Mouse (Mus musculus): ENCODE measurements around the gene Unkl.
"Not testable (repeated sequence)": the region's sequence is repeated elsewhere in the genome, so short reads cannot be mapped to it uniquely, and the experiment has no call there.

The Unkl gene

GRCm38 (mm10) chr17:25219492-25220295 lies 31.5 kb downstream of the Unkl start:
- in situ Hi-C loops (cut with MboI, MseI), result loop anchor here (5.0 to 10.0 kb wide), 2 partner anchors 53 to 675 kb away; partner anchors contain the start of genes Pkd1 and Ube2i

DNA sequence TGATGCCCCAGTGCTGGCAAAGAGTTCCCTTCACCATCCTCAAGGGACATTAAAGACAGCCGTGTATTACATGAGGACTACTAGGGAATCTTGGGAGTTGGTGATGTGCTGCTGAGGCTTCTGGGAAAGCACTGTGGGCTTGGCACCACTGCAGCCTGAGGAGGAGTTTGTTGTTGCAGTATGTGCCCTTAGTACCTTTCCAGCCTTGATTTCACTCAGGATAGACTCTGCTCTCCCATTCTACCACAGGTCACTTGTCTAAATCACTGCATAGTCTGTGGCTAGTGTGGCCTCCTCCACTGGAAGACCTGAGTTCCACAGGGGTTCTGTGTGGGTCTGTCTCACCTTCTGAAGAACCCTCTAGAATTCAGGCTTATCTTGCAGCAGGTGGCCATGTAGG lies 32.5 kb downstream of the Unkl start:
- in situ Hi-C loops (cut with MboI, MseI), result loop anchor here (5.0 to 10.0 kb wide), 2 partner anchors 52 to 676 kb away; partner anchors contain the start of genes Pkd1 and Ube2i

- in situ Hi-C loops (cut with MboI, MseI), result loop anchor here (5.0 to 10.0 kb wide), 2 partner anchors 50 to 677 kb away; partner anchors contain the start of genes Pkd1 and Ube2i
Observed at GRCm38 (mm10) chr17:25221821-25222503, 33.8 kb downstream of the Unkl start.

GRCm38 (mm10) chr17:25222504-25222940 lies 34.3 kb downstream of the Unkl start:
- in situ Hi-C loops (cut with MboI, MseI), result loop anchor here (5.0 to 10.0 kb wide), 2 partner anchors 50 to 678 kb away; partner anchors contain the start of genes Pkd1 and Ube2i

DNA sequence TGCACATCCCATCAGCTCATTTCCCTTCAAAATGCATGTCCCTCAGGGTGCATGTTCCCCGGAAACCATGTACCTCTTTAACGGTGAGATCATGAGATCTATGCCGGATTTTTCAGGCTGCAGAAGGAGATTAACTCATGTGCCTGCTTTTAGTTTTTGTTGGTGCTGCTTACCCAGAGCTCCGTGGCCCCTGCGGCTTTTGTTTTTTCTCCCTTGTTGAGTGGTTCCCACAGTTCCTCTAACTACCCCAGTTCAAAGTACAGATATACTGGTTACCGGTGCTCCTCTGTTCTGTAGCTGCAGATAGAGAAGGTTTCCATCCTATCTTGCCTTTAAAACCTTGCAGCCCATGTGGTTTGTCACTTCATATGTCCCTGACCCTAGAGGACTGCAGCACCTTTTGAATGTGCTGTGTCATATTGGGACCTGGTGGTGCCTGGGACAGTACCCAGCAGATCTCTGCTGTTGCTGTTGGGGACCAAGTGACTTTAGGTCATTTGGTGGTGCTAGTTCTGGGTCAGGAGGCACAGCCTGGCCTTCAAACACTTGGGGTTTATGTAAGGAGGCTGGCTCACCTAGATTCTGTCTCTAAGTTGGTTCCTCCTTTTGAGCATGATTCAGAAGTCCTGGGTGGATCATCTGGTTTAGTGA lies 34.9 kb downstream of the Unkl start:
- in situ Hi-C loops (cut with MboI, MseI), result loop anchor here (5.0 to 10.0 kb wide), 2 partner anchors 49 to 678 kb away; partner anchors contain the start of genes Pkd1 and Ube2i

DNA sequence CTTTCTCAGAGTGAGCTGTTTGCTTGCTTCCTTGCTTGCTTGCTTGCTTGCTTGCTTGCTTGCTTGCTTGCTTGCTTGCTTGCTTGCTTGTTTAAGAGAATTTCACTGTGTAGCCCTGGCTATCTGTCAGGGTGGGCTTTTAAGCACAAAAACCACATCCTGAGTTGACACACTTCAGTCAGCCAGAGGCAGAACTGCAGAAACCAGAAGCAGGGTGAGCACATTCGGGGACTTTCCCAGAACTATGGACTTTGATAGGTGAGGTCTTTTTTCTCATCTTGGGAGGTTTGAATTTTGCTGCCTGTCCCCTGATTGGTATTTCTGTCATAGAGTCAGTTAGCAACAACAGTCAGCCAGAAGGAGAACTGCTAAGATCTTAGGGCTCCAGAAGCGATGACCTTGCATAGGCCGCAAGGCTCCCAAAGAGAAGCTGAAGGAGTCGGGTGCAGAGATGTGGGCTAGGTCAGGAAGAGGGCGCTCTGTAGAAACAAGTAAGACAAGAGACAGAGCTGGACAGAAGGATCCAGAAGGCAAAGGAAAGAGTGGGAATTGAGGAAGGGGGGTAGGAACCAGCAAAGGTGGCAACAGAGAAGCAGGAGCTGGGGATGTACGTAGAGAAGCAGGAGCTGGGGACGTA lies 36.5 kb downstream of the Unkl start:
- in situ Hi-C loops (cut with MboI, MseI), result loop anchor here (5.0 to 10.0 kb wide), 2 partner anchors 48 to 680 kb away; partner anchors contain the start of genes Pkd1 and Ube2i

DNA sequence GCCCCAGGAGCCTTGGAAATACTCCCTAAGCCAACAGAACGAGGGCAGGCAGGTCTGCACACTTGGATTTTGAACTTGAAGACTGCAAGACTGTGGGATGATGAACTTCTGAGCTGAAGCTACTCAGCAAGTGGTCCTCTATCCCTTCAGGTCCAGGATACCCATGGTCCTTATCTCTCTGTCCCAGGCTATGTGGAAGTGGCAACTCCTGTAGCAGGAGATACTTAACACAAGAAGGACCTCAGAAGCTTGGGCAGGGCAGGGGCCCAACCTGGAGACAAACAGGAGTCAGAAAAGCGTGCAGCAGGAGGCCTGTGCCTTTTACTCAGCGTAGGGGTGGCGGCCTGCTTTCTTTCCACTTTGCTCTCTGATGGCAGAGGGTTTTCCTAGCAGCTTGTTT lies 37.5 kb downstream of the Unkl start:
- in situ Hi-C loops (cut with MboI, MseI), result loop anchor here (10.0 kb wide), 1 partner anchor 681 kb away; the partner anchor contains the start of gene Pkd1

GRCm38 (mm10) chr17:25227991-25228390 lies 39.8 kb downstream of the Unkl start:
- in situ Hi-C loops (cut with MboI, MseI), result loop anchor here (10.0 kb wide), 1 partner anchor 683 kb away; the partner anchor contains the start of gene Pkd1

DNA sequence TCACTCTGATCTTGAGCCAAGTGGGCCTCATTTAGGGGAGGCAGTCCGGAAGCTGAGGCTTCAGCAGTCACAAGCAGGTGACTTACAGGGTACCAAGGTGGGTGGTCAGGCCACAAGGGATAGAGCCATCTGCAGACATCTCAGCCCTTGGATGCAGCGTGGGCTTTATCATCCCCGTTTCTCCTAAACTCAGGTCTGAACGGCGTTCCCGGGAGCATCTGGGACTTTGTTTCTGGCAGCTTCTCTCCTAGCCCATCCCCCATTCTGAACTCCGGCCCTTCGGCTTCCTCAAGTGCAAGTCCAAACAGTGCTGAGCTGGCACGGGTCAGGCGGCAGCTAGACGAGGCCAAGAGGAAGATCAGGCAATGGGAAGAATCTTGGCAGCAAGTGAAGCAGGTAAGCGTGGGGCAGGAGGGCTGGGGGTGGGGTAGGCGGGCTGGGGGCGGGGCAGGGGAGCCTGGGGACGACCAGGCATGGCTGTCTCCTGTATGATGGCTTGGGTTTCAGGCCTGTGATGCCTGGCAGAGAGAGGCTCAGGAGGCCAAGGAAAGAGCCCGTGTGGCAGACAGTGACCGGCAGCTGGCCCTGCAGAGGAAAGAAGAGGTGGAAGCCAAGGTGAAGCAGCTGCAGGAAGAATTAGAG lies 41.9 kb downstream of the Unkl start:
- in situ Hi-C loops (cut with MboI, MseI), result not testable (repeated sequence)

DNA sequence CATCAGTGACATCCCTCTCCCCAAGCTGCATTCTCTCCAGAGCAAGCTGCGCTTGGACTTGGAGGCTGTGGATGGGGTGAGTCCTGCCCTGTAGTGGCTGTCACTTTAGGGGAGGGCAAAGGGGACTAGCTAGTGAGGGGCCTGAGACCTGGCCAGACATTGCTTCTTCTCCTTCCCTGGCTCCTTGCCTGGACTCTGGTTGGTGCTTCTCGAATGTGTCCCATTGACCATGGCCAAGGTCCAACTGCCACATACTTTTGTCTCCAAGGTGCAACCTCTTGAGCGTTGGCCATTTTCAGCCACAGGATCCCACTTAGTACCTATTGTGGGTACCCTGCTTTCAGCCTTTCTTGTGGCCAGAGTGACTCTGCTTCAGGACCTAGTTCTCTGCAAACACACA lies 42.5 kb downstream of the Unkl start:
- in situ Hi-C loops (cut with MboI, MseI), result no loop called here

- in situ Hi-C loops (cut with MboI, MseI), result not testable (repeated sequence)
Observed at GRCm38 (mm10) chr17:25231621-25232020, 43.4 kb downstream of the Unkl start.

DNA sequence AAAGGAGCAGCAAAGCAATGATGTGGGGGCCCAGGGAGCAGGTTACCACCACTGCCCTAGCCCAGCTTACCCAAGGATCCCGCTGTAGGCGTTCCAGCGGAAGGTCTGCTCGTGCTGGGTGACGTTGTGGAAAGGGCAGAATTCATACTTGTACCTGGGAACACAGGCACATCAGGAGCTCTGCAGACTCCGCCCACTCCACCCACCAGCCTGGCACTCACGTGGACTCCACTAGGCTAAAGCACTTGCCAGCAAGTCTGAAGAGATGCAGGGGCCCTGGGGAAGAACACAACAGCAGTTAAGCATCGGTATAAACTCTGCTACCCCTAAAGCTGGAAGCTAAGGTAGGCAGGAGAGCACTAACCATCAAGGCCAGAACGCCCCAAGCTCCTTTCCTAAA lies 47.4 kb downstream of the Unkl start:
- in situ Hi-C loops (cut with MboI, MseI), result no loop called here

DNA sequence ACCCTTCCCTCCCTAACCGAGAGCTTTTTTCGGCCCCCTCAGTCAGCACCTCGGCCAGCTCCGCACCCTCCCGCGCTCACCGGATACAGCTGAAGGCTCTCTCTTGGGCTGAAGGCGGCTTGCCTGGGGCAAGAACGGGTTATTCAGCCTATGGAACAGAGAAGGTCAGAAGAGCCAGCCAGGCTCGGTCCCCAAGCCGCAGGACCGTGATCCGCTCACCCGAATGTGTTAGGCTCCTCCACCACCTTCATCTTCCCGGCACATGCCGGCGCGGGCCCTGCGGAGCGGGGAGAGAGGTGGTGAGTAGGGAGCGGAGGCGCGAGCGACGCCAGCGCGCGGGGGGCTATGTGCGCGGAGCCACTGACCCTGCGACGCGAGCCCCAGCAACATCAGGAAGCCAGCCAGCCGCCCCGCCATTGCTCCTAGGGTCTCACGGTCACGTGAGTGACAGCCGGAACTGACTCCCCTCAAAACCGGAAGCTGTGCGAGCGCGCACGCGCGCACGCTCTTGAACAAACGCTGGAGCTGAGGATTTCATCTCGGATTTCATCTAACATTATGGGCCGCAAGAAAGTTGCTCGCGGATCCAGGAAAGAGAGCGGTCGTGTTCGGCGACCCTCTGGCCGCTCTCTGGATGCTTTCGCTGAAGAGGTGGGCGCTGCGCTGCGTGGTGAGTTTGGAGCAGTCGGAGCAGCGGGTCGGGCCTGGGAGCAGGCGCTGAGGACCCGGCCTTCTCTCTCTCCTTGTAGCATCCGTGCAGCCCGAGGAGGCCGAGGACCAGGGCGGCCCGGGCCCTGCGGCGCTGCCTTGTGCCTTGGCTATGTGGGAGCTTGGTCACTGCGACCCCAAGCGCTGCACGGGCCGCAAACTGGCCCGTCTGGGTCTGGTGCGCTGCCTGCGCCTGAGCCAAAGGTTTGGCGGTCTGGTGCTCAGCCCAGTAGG lies 51.8 kb downstream of the Unkl start, which contains the start of the genes Gnptg and Tsr3:
Gnptg (minus strand) TSS at position 430 of the 942 bp plus-strand sequence.
Tsr3 (plus strand) TSS at position 476 of the 942 bp plus-strand sequence.
- in situ Hi-C loops (cut with MboI, MseI), result no loop called here

DNA sequence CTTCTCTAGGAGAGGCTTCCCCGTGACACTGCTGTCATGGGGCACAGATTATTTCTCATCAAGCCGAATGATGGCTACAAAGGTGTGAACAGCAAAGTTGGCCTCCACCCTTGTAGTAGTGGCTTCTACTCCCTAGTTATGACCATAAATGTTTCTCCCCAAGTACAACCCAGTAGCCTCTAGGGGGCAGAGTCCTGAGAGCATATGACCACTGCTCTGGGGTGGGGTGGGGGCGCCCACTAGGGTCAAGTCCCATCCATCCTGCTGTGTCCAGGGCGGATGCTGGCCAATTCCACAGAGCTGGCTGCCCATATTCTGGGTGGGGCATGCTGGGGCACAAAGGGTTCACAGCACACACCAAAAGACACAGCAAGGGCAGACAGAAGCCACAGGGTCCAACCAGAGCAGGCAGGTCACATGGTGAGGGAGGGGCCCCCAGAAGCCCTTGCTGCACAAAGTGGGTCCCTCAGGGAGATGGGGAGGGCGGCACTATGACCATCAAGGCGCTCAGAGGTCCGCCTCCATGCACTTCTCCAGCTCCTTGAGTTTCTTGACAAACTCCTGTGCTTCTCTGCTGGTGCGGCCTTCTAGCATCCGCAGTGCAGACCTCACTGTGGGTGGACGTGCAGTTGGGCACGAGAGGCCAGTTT lies 55.1 kb downstream of the Unkl start:
- in situ Hi-C loops (cut with MboI, MseI), result no loop called here

- in situ Hi-C loops (cut with MboI, MseI), result no loop called here
Observed at GRCm38 (mm10) chr17:25244239-25244638, 56.0 kb downstream of the Unkl start.

DNA sequence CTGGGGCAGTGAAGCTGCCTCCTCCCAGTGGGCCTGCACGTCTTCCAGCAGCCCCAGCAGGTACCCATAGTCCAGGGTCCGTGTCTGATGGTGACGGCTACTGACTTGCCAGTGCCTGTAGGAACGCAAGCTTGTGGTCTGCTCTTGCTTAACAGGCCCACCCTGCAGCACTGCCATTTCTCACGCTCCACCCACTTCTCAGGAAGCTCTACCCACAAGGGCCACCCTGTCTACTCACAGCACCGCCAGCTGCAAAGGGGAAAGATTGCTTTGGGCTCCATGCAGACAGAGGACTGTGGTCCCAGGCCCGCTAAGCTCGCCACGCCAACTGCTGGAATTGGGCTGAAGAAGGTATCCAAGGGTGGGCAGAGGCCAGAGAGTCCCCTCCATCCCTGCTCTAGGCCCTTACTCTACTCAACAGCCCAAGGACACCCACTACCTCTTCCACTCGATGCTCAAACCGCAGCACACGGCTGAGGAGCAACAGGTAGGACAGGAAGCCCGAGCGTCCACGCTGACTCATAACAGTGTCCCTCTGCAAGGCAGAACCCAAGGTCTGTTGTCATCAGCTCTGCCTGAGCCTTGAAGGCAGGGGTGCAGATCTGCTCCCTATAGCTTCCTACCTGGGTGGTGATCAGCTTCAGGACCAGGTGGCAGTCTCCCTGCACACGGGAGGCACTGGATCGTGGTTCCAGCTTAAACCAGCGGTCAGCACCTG lies 60.0 kb downstream of the Unkl start:
- in situ Hi-C loops (cut with MboI, MseI), result no loop called here

DNA sequence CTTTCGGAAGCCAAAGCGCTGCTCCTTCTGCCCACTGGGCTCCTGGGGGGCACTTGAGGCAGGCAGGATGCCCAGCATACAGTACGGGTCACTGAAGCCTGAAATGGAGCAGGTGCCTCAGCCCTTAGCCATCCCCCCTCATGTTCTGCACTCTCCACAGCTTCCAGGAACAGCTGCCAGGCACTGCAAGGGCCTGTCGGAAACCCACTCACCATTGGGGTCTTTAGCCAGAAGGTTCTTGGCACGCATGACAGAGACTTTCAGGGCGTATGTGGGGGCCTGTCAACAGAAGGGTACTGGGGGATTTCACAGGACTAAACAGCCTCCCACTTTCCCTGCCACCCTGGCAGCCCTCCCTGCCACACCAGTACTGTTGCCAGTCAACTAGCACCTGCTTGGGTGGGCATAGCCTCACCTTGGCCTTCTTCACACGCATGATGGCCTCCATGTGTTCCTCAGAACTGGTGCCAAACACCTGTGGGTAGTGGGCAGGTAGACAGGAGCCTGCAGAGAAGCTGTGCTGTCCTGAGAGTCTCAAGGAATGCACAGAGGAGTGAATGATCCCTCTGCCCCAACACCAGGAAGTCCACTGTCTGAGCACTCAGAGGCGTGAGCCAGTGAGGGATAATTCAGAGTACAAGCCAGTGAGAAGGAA lies 62.1 kb downstream of the Unkl start:
- in situ Hi-C loops (cut with MboI, MseI), result no loop called here

- in situ Hi-C loops (cut with MboI, MseI), result no loop called here
Observed at GRCm38 (mm10) chr17:25252643-25253042, 64.4 kb downstream of the Unkl start.

All from T-helper 1 cell (primary cell).